Mouse (Mus musculus) testis, postnatal 14 days (tissue): Measurements from ENCODE around the gene Evi5.
A peak's percentile ranks its signal among the peaks of the same experiment; 100 is the strongest.

Experiments
- DNase-seq: peaks from one replicate; pipeline ENCODE4 v3.0.0; 2021; ENCODE audit warnings: low spot score

Evi5 gene

GRCm38 (mm10) chr5:107869701-107870100 is 5.2 kb downstream of the Evi5 start:
- DNase-seq = no peak

GRCm38 (mm10) chr5:107868905-107869424 is 5.9 kb downstream of the Evi5 start:
- DNase-seq = peak; percentile 93

GRCm38 (mm10) chr5:107867970-107868904 is 6.7 kb downstream of the Evi5 start:
- DNase-seq = peak; percentile 77

- DNase-seq = no peak
These were observed 8.5 kb downstream of the Evi5 start for GRCm38 (mm10) chr5:107866127-107867126.

- DNase-seq = peak; percentile 19
These were observed 10.9 kb downstream of the Evi5 start for GRCm38 (mm10) chr5:107863971-107864370.

- no peak for DNase-seq
These were observed 15.9 kb downstream of the Evi5 start for GRCm38 (mm10) chr5:107858963-107859362.

GRCm38 (mm10) chr5:107855546-107855945 is 19.4 kb downstream of the Evi5 start:
- DNase-seq = no peak

- no peak for DNase-seq
These were observed 20.4 kb downstream of the Evi5 start for GRCm38 (mm10) chr5:107854556-107854955.

GRCm38 (mm10) chr5:107853807-107854206 is 21.1 kb downstream of the Evi5 start:
- no peak for DNase-seq

GRCm38 (mm10) chr5:107848964-107849363 is 25.9 kb downstream of the Evi5 start:
- DNase-seq = no peak

GRCm38 (mm10) chr5:107847817-107848216 is 27.1 kb downstream of the Evi5 start:
- no peak for DNase-seq

GRCm38 (mm10) chr5:107847349-107847748 is 27.6 kb downstream of the Evi5 start:
- DNase-seq = peak; percentile 73

- DNase-seq = no peak
These were observed 34.2 kb downstream of the Evi5 start for GRCm38 (mm10) chr5:107840549-107841238.

GRCm38 (mm10) chr5:107838891-107839644 is 35.8 kb downstream of the Evi5 start:
- no peak for DNase-seq

GRCm38 (mm10) chr5:107834287-107834686 is 40.6 kb downstream of the Evi5 start:
- DNase-seq = no peak

GRCm38 (mm10) chr5:107831351-107831750 is 43.6 kb downstream of the Evi5 start:
- no peak for DNase-seq

- peak; percentile 83 for DNase-seq
These were observed 44.8 kb downstream of the Evi5 start, which contains the start of gene Ube2d2b for GRCm38 (mm10) chr5:107829998-107830560. Gene Ube2d2b, plus strand, starts transcription at chr5:107830099.

GRCm38 (mm10) chr5:107822521-107822920 is 52.4 kb downstream of the Evi5 start:
- DNase-seq = no peak

- DNase-seq = peak; percentile 38
These were observed 60.3 kb downstream of the Evi5 start for GRCm38 (mm10) chr5:107814651-107815050.

GRCm38 (mm10) chr5:107807496-107807895 is 67.4 kb downstream of the Evi5 start:
- no peak for DNase-seq
